Mouse (Mus musculus) kidney, adult 8-10 months (tissue): ENCODE data around the gene Auts2.

Experiments used
- DNase-seq, 2 experiments: peaks; one replicate each; pipeline ENCODE4 v3.0.0; 2022

The Auts2 gene

GRCm38 (mm10) chr5:131825421-131825820 lies 717.7 kb downstream of the Auts2 start:
- no peak for DNase-seq

GRCm38 (mm10) chr5:131824197-131824991 lies 718.8 kb downstream of the Auts2 start:
- no peak for DNase-seq

GRCm38 (mm10) chr5:131821461-131821860 lies 721.7 kb downstream of the Auts2 start:
- DNase-seq: no peak

GRCm38 (mm10) chr5:131819251-131819691 lies 723.9 kb downstream of the Auts2 start:
- no peak for DNase-seq

- DNase-seq: no peak
Measured at GRCm38 (mm10) chr5:131815498-131815897, 727.6 kb downstream of the Auts2 start.

- no peak for DNase-seq
Measured at GRCm38 (mm10) chr5:131814503-131815003, 728.6 kb downstream of the Auts2 start.

GRCm38 (mm10) chr5:131813952-131814502 lies 729.1 kb downstream of the Auts2 start:
- DNase-seq: no peak

GRCm38 (mm10) chr5:131813331-131813781 lies 729.8 kb downstream of the Auts2 start:
- DNase-seq: no peak

GRCm38 (mm10) chr5:131812483-131813063 lies 730.6 kb downstream of the Auts2 start:
- no peak for DNase-seq

- DNase-seq: no peak
Measured at GRCm38 (mm10) chr5:131806350-131806749, 736.8 kb downstream of the Auts2 start.

GRCm38 (mm10) chr5:131805277-131805676 lies 737.9 kb downstream of the Auts2 start:
- no peak for DNase-seq

GRCm38 (mm10) chr5:131803609-131804008 lies 739.5 kb downstream of the Auts2 start:
- DNase-seq: no peak

GRCm38 (mm10) chr5:131802340-131803036 lies 740.7 kb downstream of the Auts2 start:
- no peak for DNase-seq

GRCm38 (mm10) chr5:131801924-131802323 lies 741.2 kb downstream of the Auts2 start:
- no peak for DNase-seq

GRCm38 (mm10) chr5:131798373-131798772 lies 744.8 kb downstream of the Auts2 start:
- no peak for DNase-seq

- no peak for DNase-seq
Measured at GRCm38 (mm10) chr5:131797044-131797443, 746.1 kb downstream of the Auts2 start.

GRCm38 (mm10) chr5:131794411-131795133 lies 748.6 kb downstream of the Auts2 start:
- no peak for DNase-seq

- DNase-seq: no peak
Measured at GRCm38 (mm10) chr5:131789601-131790000, 753.5 kb downstream of the Auts2 start.

GRCm38 (mm10) chr5:131788008-131788407 lies 755.1 kb downstream of the Auts2 start:
- DNase-seq: no peak

GRCm38 (mm10) chr5:131783241-131783640 lies 759.9 kb downstream of the Auts2 start:
- no peak for DNase-seq

GRCm38 (mm10) chr5:131781063-131781462 lies 762.1 kb downstream of the Auts2 start:
- no peak for DNase-seq

- no peak for DNase-seq
Measured at GRCm38 (mm10) chr5:131779171-131779570, 764.0 kb downstream of the Auts2 start.
